Mouse (Mus musculus): Measurements from ENCODE around the gene Tgfbi. TPM values are rescaled to one million over a fixed set of nuclear protein-coding genes. Genes with fewer than 3 reads are reported as not detected.

Tgfbi gene
- polyA plus RNA-seq, 1 experiment = 151 TPM

DNA sequence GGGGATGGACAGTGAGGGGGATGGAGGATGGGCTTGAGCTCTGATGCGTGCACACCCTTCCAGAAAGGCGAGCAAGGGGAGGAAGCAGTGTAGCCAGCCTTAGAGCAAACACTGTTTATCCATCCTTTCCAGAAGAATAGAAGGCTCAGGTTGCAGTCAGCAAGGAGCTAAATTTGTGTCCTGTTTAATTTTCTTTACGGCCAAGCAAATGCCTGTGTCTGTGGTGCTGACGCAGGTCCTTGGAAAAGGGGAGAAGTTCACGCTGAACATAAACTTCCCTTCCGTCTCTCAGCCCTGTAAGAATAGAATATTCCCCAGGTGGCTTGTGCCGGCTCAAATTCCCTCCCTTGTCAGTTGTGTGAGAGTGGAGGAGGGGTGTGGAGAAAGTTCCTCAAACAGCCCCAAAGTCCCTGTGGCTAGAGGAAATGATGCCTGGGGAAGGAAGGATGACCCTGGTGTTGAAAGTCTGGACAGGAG is 24.9 kb downstream of the Tgfbi start:
- no peak for DNase-seq (ENCODE audit: low spot score)

DNA sequence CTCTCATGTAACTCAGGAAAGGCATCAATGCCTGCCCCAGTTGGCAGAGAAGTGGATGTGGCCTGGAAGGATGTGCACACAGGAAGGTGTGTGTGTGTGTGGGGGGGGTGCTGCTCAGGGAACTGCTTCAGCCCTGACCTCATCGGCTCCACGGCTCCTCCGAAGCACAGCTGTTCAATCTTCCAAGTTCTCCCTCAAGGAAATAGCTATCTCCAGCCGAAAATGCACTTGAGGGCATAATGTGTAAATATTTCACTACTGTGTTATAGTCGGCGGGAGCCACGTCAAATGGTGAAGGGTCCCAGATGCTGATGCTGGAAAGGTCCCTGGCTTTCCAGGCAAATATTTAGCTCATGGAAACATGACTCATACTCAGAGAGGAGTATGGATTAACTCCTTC is 25.6 kb downstream of the Tgfbi start:
- DNase-seq (ENCODE audit: low spot score) = no peak

DNA sequence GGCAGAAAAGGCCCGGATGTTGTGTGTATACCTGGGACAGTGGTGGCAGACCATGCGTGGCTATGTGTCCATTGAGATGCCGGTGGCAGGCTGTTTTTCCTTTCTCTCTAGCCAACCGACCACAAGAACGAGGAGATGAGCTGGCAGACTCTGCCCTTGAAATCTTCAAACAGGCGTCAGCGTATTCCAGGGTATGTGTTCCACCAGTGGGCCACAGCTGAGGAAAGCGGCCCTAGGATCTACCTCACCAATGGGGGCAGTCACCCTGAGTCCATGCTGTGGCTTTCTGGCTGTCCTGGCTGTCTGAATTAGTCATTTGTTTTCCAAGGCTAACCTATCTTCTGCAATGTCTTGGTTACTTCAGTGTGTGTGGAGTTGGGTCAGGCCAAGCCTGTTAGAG is 27.7 kb downstream of the Tgfbi start:
- DNase-seq (ENCODE audit: low spot score) = no peak

DNA sequence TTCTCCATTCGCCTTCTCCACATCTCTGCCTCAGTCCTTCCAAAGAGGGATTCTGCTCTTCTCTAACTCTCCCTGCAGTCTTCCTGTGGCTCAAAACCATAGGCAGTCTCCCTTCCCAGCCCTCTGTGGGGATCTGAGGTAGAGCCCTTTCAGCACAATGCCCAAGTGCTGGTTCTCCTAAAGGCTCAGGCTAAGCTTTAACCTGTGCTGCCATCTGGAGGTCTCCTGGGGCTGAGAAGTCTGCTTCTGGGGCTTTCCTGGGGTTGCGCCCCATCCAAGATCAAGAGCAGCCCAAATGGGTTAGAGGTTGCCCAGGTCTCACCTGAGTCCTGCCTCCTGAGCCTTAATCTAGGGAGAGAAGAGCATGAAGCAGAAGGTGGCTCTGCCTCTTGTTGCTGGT is 32.4 kb downstream of the Tgfbi start:
- no peak for DNase-seq (ENCODE audit: low spot score)

DNA sequence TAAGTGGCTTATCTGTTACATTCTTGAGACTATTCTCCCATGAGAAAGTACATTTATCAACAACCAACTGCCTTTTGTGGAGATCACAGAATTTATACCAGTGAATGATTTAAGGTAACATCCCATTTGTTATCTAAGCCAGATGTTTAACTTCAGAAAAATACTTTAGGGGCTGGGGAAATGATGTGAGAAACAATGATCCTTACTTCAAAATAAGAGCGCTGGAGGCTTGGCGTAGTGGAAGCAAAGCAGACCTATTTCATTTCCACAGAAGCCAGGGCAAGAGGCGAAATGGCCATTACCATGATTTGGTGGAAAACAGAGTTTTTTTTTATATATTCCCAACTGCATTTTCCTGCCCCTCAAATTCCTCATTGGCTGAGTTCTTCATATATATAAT is 34.7 kb downstream of the Tgfbi start:
- no peak for DNase-seq (ENCODE audit: low spot score)

DNA sequence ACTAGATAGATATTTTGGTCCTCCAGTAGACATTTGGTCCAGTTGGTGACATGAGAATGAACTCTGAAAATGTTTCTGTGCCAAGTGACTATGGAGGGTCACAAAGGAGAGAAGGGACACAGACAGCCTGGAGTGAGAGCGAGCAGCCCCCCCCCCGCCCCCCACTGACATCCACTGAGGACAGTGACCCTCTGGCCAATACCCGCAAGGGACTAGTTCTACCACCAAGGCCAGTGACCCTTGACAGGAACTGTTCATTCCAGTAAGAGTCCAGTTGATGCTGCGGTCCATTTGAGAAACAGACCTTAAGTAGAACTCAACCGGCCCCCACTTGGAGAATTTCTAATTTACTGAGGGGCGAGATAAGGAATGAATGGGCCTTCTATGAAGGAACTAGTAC is 36.4 kb downstream of the Tgfbi start:
- DNase-seq (ENCODE audit: low spot score) = no peak

DNA sequence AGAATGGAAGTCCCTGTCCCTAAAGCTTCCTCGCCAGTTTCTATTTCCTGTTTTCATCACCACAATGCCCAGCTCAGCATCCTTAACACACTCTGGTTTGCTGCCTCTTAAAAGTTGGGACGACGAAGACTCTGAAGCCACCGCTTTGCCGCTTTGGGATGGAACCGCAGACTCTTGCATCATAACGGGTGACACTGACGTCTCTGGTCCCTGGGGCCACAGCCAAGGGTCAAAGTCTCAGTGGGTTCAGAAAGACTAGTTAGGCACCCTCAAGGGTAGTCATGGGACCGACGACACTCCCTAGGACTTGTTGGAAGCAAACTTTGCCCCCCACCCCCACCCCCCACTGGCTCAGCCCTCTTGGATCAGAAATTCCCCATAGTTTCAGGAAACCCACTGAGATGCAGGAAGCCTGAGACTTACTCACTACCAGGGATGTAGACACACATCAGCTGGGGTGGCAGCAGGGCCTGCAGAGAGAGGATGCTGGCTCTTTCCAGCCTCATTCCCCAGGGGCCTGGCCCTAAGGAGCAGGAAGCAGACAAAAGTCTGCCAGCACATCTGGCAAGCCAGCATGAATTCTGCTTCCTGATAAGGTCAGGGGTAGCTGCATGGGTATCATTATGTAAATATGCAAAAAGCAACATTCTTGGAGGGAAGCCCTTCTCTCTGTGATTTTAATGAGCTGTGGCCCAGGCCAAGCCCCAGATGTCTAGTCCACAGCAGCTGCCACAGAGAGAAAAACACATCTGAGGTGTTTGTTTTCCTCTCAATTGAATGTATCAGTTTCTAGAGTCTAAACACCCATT is 38.5 kb downstream of the Tgfbi start:
- no peak for DNase-seq (ENCODE audit: low spot score)

DNA sequence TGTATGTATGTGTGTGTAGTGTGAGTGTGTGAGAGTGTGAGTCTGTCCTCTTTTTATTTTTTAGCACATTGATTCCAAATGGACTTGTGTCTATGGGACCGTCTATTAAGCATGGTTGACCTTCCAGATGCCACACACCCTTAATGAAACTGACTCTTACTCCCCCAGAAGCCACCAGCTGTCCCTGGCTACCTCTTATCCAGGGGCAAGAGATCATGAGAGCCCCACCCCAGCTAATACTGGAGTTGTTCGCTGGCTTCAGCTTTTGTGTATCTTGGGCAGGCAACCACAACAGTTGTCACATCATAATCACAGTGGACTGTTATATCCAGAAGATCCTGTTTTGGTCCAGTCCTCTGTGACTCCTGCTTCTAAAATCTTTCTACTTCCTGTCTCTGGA is 40.7 kb downstream of the Tgfbi start:
- no peak for DNase-seq (ENCODE audit: low spot score)

DNA sequence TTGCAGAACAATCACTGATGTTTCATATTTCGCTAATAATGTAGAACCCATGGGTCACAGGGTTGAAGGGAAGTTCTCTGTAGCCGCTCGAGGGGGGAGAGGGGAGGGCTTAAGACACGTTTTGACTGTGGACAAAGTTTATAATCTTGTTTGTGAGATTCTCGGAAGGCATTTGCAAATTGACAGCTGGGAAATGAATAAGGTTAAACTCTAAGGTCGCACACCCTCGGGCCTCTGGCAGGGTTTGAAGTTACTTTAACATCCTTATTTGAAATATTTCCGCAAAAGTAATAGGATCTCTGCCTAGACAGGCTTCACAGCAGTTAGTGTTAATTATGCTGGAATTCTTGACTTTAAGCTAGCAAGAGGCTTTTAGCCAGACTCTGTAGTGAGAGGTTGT is 43.1 kb downstream of the Tgfbi start:
- DNase-seq (ENCODE audit: low spot score) = no peak

DNA sequence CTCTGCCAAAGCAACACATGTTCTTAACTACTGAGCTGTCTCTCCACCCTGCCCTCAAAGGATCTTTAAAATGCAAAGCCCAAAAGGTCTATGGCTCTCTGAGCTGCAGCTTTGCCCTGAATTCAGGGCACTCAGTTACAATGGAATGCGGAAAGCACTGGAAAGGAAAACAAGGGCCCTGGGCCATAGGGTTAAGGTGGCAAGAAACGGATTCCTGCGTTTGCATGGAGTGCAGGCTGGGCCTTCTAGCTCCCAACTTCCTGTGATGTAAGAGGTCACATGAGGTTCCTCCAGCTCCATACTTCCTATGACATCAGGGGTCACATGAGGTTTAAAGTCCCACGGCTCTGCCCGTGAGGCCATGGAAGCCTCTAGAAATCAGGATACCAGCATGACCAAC is 44.9 kb downstream of the Tgfbi start:
- no peak for DNase-seq (ENCODE audit: low spot score)

DNA sequence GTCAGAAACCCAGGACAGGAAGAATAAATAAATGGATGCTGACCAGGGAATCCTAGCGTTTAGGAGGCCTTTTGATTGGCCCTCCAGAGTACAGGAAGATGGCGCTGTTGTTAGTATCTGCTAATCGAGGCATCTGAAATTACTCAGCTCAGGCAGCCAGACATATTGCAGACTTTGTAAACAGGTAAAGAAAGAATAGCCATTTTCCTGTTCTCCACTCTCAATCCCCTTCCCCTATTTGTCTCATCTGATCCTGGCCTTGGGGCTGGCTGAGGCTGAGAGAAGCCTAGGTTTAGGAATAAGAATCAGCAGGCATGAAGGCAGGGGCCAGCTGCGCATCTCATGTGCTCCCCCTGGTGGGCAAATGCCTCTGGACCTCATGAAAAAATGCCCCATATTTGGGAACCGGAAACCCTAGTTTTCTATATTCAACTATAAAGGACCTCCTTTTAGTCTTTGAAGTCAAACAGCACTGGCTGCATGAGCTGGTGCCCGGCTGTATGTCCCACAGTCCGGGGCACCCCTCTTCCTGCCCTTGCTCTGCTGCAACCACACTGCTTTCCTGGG is 48.7 kb downstream of the Tgfbi start:
- DNase-seq (ENCODE audit: low spot score) = peak; percentile 52

DNA sequence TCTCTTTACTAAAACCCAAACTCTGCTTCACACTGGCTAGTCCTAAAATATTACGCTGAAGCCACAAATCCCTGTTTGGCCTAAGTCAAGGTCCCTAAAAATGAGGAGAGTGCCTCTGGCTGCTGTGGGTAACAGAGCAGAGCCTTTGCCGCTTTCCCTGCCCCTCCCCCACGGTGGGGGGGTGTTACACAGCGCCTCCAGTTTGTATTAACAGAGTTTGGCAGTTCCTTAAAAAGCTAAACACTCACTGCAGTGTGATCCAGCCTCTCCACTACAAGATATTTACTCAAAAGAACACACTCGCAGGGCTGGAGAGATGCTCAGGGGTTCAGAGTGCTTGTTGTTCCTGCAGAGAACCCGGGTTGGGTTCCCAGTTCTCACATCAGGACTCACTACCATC is 49.6 kb downstream of the Tgfbi start:
- no peak for DNase-seq (ENCODE audit: low spot score)

DNA sequence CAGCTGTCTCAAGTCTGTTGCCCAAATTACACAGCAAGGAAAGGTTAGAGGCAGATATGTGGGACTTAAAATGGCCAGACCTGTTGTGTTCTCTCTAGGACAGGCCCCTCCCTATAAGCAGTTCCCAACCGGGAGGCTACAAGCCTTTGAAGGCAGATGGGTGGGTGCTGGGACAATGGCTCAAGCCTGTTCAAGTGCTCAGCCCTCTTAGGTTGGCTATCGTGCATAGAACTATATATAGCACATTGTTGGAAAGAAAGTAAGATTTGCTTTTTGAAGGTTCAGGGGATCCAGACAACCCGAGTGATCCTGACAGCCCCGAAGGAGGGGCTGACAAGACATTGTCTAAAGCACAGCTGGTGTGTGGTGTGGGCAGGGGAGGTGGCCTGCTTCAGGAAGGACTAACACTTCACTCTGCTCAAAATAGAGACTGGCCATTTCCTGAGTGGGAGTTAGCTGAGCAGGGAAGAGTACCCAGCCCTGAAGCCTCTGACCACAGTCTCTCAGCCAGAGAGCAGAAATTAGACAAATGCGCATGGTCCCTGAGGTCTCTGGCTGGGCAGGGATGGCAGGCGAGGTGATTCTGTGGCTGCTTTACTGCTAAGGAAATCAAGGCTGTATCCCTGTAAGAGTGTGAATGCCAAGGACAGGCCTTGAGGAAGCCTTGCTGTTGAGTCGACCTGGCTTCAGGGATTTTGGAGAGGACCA is 52.7 kb downstream of the Tgfbi start:
- DNase-seq (ENCODE audit: low spot score) = no peak

DNA sequence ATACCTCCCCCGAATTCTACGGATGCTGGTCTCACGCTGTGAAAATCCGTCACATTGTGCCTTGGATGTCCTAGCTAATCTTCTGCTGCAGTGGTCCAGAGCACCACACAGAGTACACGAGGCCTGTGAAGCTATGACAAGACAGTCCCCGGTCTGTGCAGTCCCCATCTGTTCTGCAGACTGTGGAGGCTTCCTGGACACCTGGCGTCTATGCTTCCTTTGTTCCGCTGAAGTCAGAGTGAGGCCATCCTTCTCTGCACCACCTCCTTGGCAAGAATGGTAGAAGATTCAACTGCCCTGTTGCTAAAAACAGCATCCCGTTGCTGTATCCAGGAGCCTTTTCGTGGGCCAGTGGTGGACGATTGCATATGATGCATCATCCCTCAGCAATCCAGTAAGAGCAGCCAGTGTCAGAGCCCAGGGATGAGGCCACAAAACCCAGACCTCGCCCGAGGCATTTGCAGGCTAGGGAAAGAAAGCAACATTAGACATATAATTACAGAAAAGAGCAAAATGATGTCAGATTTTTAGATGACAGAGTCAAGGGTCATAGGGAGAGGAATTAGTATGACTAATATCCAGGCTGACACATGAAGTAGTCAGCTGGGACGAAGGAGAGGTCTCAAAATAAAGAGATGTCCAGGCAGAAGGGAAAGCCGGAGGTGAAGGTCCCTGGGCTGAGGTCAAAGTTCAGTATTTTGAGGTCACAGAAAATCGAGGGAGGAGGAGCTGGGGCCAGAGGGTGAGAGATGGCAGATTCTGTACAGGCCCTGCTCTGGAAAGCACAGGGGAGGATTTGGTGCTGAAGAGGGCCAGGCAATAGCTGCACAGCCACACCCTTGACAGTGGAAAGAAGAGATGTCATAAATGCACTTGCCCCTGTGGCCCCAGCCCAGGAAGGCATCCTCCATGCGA is 55.2 kb downstream of the Tgfbi start:
- no peak for DNase-seq (ENCODE audit: low spot score)

DNA sequence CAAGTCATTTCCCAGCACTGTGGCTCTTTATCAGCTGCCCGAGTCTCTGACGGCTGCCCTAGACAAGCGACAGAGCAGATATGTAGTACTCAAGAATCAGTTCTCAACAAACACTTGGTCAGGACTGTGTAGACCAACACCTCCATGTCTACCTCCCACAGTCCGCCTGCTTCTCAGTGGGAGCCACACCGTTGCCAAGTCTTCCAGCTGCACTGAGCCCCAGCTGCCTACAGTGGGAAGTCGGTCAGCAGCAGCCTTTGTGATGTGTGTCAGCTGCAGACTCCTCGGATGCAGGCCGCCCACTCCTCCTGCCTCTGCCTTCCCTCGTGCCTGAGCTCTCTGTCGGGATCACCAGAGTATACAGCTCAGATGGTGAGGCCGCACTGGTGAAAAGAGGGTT is 61.9 kb downstream of the Tgfbi start:
- DNase-seq (ENCODE audit: low spot score) = no peak

DNA sequence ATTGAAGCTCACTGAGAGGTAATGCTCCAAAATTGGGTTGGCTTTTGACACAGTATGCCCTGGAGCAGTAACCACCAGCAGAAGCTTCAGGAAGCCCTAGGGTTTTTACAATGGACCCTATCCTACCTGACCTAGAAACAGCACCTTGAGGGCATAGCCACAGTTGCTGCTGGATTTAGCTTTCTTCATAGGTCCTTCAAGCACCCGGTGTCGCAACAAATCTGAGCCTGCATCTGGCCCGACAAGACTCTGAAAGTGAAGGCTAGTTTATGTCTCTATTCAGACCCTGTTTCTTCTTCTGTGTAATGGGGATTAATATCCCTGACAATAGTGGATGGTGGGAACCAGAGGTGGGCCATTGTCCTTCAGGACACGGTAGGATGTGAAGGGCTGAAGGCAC is 68.4 kb downstream of the Tgfbi start:
- no peak for DNase-seq (ENCODE audit: low spot score)

DNA sequence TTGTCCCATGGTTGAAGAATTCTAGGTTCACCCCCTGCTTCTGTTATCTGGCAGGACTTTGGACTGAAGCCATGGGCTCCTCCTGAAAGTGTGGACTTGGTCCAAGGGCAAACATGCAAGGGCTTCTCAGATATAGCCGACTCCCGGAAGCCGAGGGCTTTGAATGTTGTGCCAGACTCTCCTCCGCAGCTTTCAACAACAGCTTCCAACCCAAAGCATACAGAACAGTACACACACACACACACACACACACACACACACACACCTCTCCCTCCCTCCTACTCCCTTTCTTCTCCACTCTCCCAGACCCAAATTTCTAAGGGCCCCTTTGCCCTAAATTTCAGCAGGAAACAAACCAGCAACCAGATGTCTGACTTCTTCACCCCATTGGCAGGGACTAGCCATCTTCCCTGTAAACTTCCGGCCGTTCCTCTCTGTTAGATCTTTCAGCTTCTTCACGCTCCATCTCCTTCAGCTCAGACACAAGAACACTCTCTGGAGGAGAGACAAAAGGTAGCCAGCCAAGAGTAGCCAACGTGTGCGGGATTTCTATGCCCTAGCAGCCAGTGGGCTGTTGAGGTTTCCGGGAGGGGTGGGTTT is 69.0 kb downstream of the Tgfbi start:
- DNase-seq (ENCODE audit: low spot score) = no peak

DNA sequence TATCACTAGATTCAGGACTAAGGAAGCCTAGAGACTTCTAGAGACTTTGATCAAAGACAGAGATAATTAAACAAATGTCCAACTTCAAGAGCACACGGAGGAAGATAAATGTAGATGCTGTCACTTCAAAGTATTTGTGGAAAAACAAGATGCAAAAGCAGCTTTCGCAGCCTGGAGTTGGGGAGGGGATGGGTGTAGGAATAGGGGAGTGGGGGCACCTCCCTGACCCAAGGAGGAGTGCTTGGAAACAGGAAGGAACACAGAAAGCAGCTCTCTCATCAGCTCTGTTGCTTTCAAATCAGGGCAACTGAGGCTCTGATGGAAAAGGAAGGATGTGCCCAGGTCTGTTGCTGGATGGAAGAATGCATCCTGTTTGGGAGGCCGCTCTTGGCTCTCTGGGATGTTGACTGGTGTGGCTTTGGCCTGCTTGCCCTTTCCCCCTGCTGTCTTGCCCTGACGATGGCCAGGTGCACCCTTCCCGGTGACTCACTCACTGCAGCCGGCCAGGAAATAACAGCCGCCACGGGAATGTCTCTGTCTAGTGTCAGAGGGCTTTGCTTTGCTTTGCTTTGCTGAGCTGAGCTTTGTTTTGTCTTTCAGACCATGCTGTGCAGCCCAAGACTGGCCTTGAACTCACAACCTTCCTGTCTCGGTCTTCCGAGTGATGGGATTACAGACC is 69.6 kb downstream of the Tgfbi start:
- no peak for DNase-seq (ENCODE audit: low spot score)

DNA sequence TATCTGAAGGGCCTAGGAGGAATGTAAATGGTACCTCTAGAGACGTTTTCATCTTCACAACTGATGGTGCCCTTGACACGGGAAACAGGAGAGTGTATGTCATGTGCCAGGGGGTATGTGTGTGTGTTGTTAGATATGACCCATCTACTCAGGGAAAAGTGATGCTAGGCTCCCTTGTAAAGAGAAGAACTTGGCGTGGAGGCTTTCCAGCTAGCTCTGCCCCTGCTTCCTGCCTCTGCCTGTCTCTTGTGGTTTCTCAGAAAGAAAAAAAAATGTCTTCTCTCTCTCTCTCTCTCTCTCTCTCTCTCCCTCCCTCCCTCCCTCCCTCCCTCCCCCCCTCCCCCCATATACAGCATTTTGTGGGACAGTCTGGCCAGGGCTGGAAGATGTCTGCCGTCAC is 72.6 kb downstream of the Tgfbi start:
- no peak for DNase-seq (ENCODE audit: low spot score)

DNA sequence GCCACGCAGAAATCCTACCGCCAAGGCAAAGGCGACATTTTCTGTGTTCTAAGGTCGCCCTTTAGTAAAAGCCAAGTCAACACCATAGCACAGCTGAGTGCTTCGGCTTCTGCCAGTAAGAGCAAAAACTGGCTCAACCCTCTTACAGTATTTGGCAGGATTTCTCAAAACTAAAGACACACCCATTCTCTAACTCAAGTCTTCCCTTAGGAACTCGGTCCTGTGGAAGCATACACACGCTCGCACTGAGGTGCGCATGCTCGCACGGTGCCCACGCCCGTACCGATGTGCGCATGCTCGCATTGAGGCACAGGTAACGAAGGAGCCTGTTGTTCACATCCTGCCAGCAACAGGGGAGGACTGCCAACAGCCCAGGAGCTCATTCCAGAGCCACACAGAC is 73.0 kb downstream of the Tgfbi start:
- no peak for DNase-seq (ENCODE audit: low spot score)

DNA sequence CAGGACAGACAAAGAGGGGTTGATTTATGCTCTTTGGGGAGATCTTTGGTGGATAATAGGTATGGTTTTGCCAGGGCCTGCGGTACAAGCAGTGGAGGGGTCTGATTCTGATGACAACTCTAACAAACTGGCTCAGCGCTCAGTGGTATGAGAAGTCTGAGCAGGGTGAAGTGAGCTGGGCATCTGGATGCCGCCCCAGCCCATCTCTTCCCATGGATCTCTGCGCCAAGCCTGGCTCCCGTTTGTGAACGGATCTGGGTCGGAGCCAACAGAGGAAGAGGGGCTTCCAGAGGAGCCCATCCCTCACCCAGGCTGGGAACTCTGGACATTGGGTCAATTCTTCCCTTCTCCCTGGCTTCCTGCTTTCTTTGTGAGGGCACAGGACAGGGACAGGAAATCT is 74.0 kb downstream of the Tgfbi start:
- no peak for DNase-seq (ENCODE audit: low spot score)
